Mouse (Mus musculus): Measurements from ENCODE around the gene Igf1r. TPM values are rescaled to one million over a fixed set of nuclear protein-coding genes. Genes with fewer than 3 reads are reported as not detected.

The Igf1r gene
- polyA plus RNA-seq, 1 experiment, result 2.6 TPM

- 77% methylated on average over 7 of the region's 7 CpGs for WGBS
- Histone ChIP-seq H3K27me3 (ENCODE audit: control insufficient read depth, insufficient read depth, low read length) (no peaks in the 10 kb centered on the region), H3K36me3 (ENCODE audit: control insufficient read depth, insufficient read depth, low read length) (no peaks in the 10 kb centered on the region; the same call in none of the 2 replicates), H3K27ac (ENCODE audit: insufficient read depth, low read depth, low read length) (no peak overlapping the region), H3K4me1 (ENCODE audit: control insufficient read depth, insufficient read depth, insufficient read length, low read length) (no peaks in the 10 kb centered on the region), H3K4me3 (ENCODE audit: low read depth, low read length) (no peak overlapping the region)
- TF ChIP-seq CTCF (IDR thresholded peaks at IDR 0.05; ENCODE audit: extremely low read depth, insufficient read length, insufficient replicate concordance, low read depth, low read length) (no peak), POLR2A (IDR thresholded peaks at IDR 0.05; ENCODE audit: low read depth, low read length) (no peak)
Measured at GRCm38 (mm10) chr7:68211883-68212282, 259.3 kb downstream of the Igf1r start.

GRCm38 (mm10) chr7:68213842-68214241 lies 261.2 kb downstream of the Igf1r start:
- Histone ChIP-seq H3K27ac (ENCODE audit: insufficient read depth, low read depth, low read length) (no peak overlapping the region), H3K4me3 (ENCODE audit: low read depth, low read length) (no peak overlapping the region), H3K4me1 (ENCODE audit: control insufficient read depth, insufficient read depth, insufficient read length, low read length) (no peaks in the 10 kb centered on the region), H3K27me3 (ENCODE audit: control insufficient read depth, insufficient read depth, low read length) (no peaks in the 10 kb centered on the region), H3K36me3 (ENCODE audit: control insufficient read depth, insufficient read depth, low read length) (peaks cover 2% of the 10 kb centered on the region)
- TF ChIP-seq CTCF (IDR thresholded peaks at IDR 0.05; ENCODE audit: extremely low read depth, insufficient read length, insufficient replicate concordance, low read depth, low read length), result no peak
- no peak for TF ChIP-seq POLR2A (IDR thresholded peaks at IDR 0.05; ENCODE audit: low read depth, low read length)
- WGBS, result 77% methylated on average over 5 of the region's 5 CpGs

DNA sequence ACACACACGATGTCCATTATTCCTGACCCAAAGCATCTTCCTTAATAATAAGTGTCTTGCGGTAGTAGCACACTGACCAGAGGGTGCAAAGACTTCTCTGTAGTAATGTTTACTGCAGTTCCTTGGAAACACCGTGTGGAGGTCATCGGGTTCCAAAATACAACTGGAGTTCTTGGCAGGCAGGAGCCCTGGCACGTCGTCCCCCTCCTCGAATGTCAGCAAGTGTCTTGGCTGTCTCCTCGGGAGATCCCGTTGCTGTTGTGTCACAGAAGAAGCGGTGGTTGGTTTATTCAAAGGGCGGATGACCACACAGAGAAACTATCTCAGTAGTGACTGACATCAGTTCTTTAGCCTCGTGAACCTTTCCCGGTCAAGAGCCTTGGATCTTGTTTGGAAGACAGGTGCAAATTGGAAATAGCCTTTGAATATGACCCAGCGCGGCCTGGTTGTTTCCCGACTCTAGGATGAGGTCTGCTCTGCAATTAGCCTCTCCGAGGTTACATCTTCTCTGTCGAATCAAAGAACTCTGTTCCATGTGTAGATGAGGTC lies 263.0 kb downstream of the Igf1r start:
- Histone ChIP-seq H3K36me3 (ENCODE audit: control insufficient read depth, insufficient read depth, low read length) (peaks cover 3% of the 10 kb centered on the region), H3K4me1 (ENCODE audit: control insufficient read depth, insufficient read depth, insufficient read length, low read length) (no peaks in the 10 kb centered on the region), H3K4me3 (ENCODE audit: low read depth, low read length) (no peak overlapping the region), H3K27me3 (ENCODE audit: control insufficient read depth, insufficient read depth, low read length) (no peaks in the 10 kb centered on the region), H3K27ac (ENCODE audit: insufficient read depth, low read depth, low read length) (no peak overlapping the region)
- 82% methylated on average over 18 of the region's 18 CpGs for WGBS
- TF ChIP-seq CTCF (IDR thresholded peaks at IDR 0.05; ENCODE audit: extremely low read depth, insufficient read length, insufficient replicate concordance, low read depth, low read length) (no peak), POLR2A (IDR thresholded peaks at IDR 0.05; ENCODE audit: low read depth, low read length) (no peak)

- Histone ChIP-seq H3K27ac (ENCODE audit: insufficient read depth, low read depth, low read length) (no peak overlapping the region), H3K27me3 (ENCODE audit: control insufficient read depth, insufficient read depth, low read length) (no peaks in the 10 kb centered on the region), H3K4me1 (ENCODE audit: control insufficient read depth, insufficient read depth, insufficient read length, low read length) (no peaks in the 10 kb centered on the region), H3K36me3 (ENCODE audit: control insufficient read depth, insufficient read depth, low read length) (peaks cover 3% of the 10 kb centered on the region; the same call in 1 of the 2 replicates), H3K4me3 (ENCODE audit: low read depth, low read length) (no peak overlapping the region)
- 89% methylated on average over 11 of the region's 11 CpGs for WGBS
- TF ChIP-seq CTCF (IDR thresholded peaks at IDR 0.05; ENCODE audit: extremely low read depth, insufficient read length, insufficient replicate concordance, low read depth, low read length) (no peak), POLR2A (IDR thresholded peaks at IDR 0.05; ENCODE audit: low read depth, low read length) (no peak)
Measured at GRCm38 (mm10) chr7:68218879-68219278, 266.3 kb downstream of the Igf1r start.

DNA sequence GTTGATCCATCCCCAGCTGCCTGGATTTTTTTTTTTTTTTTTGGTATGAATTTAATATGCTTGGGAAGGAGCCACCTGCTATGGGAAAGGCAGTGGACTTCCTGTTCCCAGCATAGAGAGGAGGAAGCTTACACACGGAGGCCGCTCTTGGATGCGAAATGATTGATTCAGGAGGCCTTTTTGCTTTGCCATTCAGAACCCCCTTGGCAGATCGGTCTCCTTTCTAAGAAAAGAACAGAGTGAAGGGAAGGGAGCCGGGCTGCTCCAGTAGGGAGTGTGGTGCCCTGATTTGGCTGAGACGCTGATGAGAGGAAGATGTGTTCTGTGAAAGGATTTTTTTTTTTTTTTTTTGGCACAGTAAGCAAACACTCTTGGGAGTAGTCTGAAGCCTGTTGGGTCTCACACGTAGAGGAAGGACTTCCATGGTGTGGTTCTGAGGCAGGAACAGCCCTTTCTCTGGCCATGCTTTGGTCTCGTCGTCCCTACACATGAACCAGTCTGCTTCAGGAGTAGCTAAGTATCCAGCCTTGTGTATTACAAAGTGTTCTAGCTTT lies 269.1 kb downstream of the Igf1r start:
- Histone ChIP-seq H3K4me1 (ENCODE audit: control insufficient read depth, insufficient read depth, insufficient read length, low read length) (no peaks in the 10 kb centered on the region), H3K36me3 (ENCODE audit: control insufficient read depth, insufficient read depth, low read length) (peaks cover 4% of the 10 kb centered on the region; the same call in 1 of the 2 replicates), H3K4me3 (ENCODE audit: low read depth, low read length) (no peak overlapping the region), H3K27ac (ENCODE audit: insufficient read depth, low read depth, low read length) (no peak overlapping the region), H3K27me3 (ENCODE audit: control insufficient read depth, insufficient read depth, low read length) (no peaks in the 10 kb centered on the region)
- 77% methylated on average over 9 of the region's 9 CpGs for WGBS
- TF ChIP-seq CTCF (IDR thresholded peaks at IDR 0.05; ENCODE audit: extremely low read depth, insufficient read length, insufficient replicate concordance, low read depth, low read length), result no peak
- no peak for TF ChIP-seq POLR2A (IDR thresholded peaks at IDR 0.05; ENCODE audit: low read depth, low read length)

DNA sequence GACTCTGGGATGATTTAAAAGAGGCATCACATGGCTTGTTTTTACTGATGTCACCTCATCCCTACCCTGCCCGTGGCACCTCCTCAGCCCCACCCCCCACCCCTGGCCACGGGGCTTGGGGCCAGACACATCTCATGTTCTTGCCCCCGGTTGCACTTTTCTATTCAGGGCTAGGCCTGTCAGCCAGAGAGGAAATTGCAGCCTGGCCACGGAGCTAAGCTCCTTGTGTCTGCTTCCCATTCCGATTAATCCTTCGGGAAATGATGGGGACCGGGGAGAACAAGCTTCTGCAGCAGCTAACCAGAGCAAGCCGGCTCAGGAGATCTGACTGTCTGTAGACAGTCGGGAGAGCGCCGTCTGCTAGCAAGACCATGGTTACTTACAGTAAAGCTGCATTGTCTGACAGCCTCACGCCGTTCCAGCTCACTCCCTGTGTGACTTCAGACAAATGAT lies 270.8 kb downstream of the Igf1r start:
- 72% methylated on average over 13 of the region's 13 CpGs for WGBS
- H3K36me3 ChIP-seq (ENCODE audit: control insufficient read depth, insufficient read depth, low read length), result peaks cover 6% of the 10 kb centered on the region; the same call in 1 of the 2 replicates
- H3K4me1 ChIP-seq (ENCODE audit: control insufficient read depth, insufficient read depth, insufficient read length, low read length), result no peaks in the 10 kb centered on the region
- no peak for TF ChIP-seq CTCF (IDR thresholded peaks at IDR 0.05; ENCODE audit: extremely low read depth, insufficient read length, insufficient replicate concordance, low read depth, low read length)
- TF ChIP-seq POLR2A (IDR thresholded peaks at IDR 0.05; ENCODE audit: low read depth, low read length), result no peak
- no peaks in the 10 kb centered on the region for H3K27me3 ChIP-seq (ENCODE audit: control insufficient read depth, insufficient read depth, low read length)
- H3K27ac ChIP-seq (ENCODE audit: insufficient read depth, low read depth, low read length), result no peak overlapping the region
- no peak overlapping the region for H3K4me3 ChIP-seq (ENCODE audit: low read depth, low read length)

GRCm38 (mm10) chr7:68224006-68224405 lies 271.4 kb downstream of the Igf1r start:
- Histone ChIP-seq H3K27me3 (ENCODE audit: control insufficient read depth, insufficient read depth, low read length) (no peaks in the 10 kb centered on the region), H3K36me3 (ENCODE audit: control insufficient read depth, insufficient read depth, low read length) (peaks cover 3% of the 10 kb centered on the region; the same call in 1 of the 2 replicates), H3K27ac (ENCODE audit: insufficient read depth, low read depth, low read length) (no peak overlapping the region), H3K4me1 (ENCODE audit: control insufficient read depth, insufficient read depth, insufficient read length, low read length) (no peaks in the 10 kb centered on the region), H3K4me3 (ENCODE audit: low read depth, low read length) (no peak overlapping the region)
- WGBS, result 91% methylated on average over 5 of the region's 5 CpGs
- no peak for TF ChIP-seq CTCF (IDR thresholded peaks at IDR 0.05; ENCODE audit: extremely low read depth, insufficient read length, insufficient replicate concordance, low read depth, low read length)
- no peak for TF ChIP-seq POLR2A (IDR thresholded peaks at IDR 0.05; ENCODE audit: low read depth, low read length)

All from small intestine, adult 2 months (tissue).